Mouse (Mus musculus) liver, embryonic 14.5 days (tissue): ENCODE results near the gene Slc35b1. TPM values are rescaled to one million over a fixed set of nuclear protein-coding genes. Genes with fewer than 3 reads are reported as not detected.

ENCODE experiments used
- ATAC-seq: fragments of 200-750 bp; cut with Nextera tagmentation; 2 replicates; pipeline ENCODE4 v1.8.0; 2017; ENCODE audit warnings: moderate number of reproducible peaks, mild to moderate bottlenecking, moderate library complexity; ENCODE audit not compliant: insufficient read depth
- DNase-seq, 3 experiments: peaks; one replicate each; pipeline ENCODE4 v3.0.0-alpha.2; 2012 to 2013; ENCODE audit warnings: low read depth in 3 of 3, low spot score in 3 of 3
- H3K27ac ChIP-seq: fragments of 300-500 bp; sonication (generic); 2 replicates; pipeline ENCODE4 v1.5.1; 2014; ENCODE audit warnings: moderate library complexity, mild to moderate bottlenecking, control low read depth, inconsistent platforms
- H3K27me3 ChIP-seq: fragments of 300-500 bp; sonication (generic); 2 replicates; pipeline ENCODE4 v1.6.1; 2014; ENCODE audit warnings: mild to moderate bottlenecking, low read length, moderate library complexity; ENCODE audit not compliant: control insufficient read depth, insufficient read depth
- H3K36me3 ChIP-seq: fragments of 300-500 bp; sonication (generic); replicated peaks from 2 replicates; pipeline ENCODE4 v1.6.1; 2014; ENCODE audit warnings: low read depth; ENCODE audit not compliant: control insufficient read depth, insufficient read depth
- H3K4me1 ChIP-seq, 2 experiments: fragments of 200-500 bp in 1 of 2; fragments of 300-500 bp in 1 of 2; sonication (generic) in 1 of 2; replicated peaks; 2 replicates each; pipeline ENCODE4 v1.6.1; 2012 to 2014; ENCODE audit warnings: antibody characterized with exemption in 1 of 2, inconsistent platforms in 1 of 2, low read length in 1 of 2; ENCODE audit not compliant: control insufficient read depth in 2 of 2, insufficient read depth in 2 of 2
- H3K4me2 ChIP-seq: fragments of 300-500 bp; sonication (generic); 2 replicates; pipeline ENCODE4 v1.6.1; 2014; ENCODE audit warnings: low read depth, mild to moderate bottlenecking, control low read depth, moderate library complexity
- H3K4me3 ChIP-seq, 2 experiments: fragments of 200-500 bp in 1 of 2; fragments of 300-500 bp in 1 of 2; sonication (generic) in 1 of 2; 2 replicates each; pipeline ENCODE4 v1.5.1; 2012 to 2014; ENCODE audit warnings: low read depth in 2 of 2, low read length in 2 of 2, mild to moderate bottlenecking in 2 of 2, control low read depth in 1 of 2, inconsistent platforms in 1 of 2, moderate library complexity in 1 of 2; ENCODE audit not compliant: insufficient read depth in 1 of 2
- H3K9ac ChIP-seq: fragments of 300-500 bp; sonication (generic); replicated peaks from 2 replicates; pipeline ENCODE4 v1.6.1; 2014; ENCODE audit warnings: mild to moderate bottlenecking, control low read depth, moderate library complexity
- H3K9me3 ChIP-seq: fragments of 300-500 bp; sonication (generic); 2 replicates; pipeline ENCODE4 v1.6.1; 2016; ENCODE audit warnings: low read length, mixed read lengths; ENCODE audit not compliant: control insufficient read depth
- CTCF ChIP-seq: IDR thresholded peaks from 2 replicates; pipeline ENCODE4 v1.5.1; 2016; ENCODE audit warnings: antibody characterized with exemption, low read depth, control low read depth
- EP300 ChIP-seq: IDR thresholded peaks from 2 replicates; pipeline ENCODE4 v1.6.1; 2016; ENCODE audit warnings: antibody characterized with exemption, low read depth
- WGBS: fragments of 180-500 bp; shearing (Covaris S2); extraction: QIAGEN DNeasy Blood & Tissue Kit; methylation state at CpG from one replicate; pipeline ENCODE4 v1.1.7; 2014; ENCODE audit not compliant: insufficient replicate concordance; 5-methylcytosine and 5-hydroxymethylcytosine counted together
- polyA plus RNA-seq, 2 experiments: library from polyadenylated mRNA; depleted of rRNA in 1 of 2; stranded (reverse) in 1 of 2; unstranded in 1 of 2; fragments of >200 nt; fragmentation: Nextera tagmentation in 1 of 2; extraction: Ambion mirVana in 1 of 2; gene quantifications; 2 replicates each; pipeline versions ENCODE4 v1.2.1 to v1.2.3; 2012 to 2014

Slc35b1 gene
- 24.1 and 24.6 TPM in 2 replicates for polyA plus RNA-seq (2012; rRNA removed)
- polyA plus RNA-seq (2014; fragmentation: Nextera tagmentation; extraction: Ambion mirVana) = 37.4 and 44.9 TPM in 2 replicates

GRCm38 (mm10) chr11:95384319-95384972, at the start of gene Slc35b1:
TSS of gene Slc35b1 (plus strand) at chr11:95384692.
- peak within 1 kb of the TSS; percentile 82 to 97 for H3K4me3 ChIP-seq
- H3K4me2 ChIP-seq = peak within 1 kb of the TSS; percentile 87
- peaks cover 11 to 12% of the 10 kb centered on the region in 2 experiments for H3K4me1 ChIP-seq
- no peaks in the 10 kb centered on the region for H3K27me3 ChIP-seq
- under 1% methylated on average over 42 of the region's 42 CpGs for WGBS
- TF ChIP-seq EP300 = peak; percentile 79
- TF ChIP-seq CTCF = peak; percentile 91
- no peaks in the 10 kb centered on the region for H3K9me3 ChIP-seq
- ATAC-seq (peak; percentile 95), DNase-seq (peak; percentile 97 to 98 (median 97))
- peak within 1 kb of the TSS; percentile 53 for H3K27ac ChIP-seq
- H3K9ac ChIP-seq = peak within 1 kb of the TSS; percentile 82
- H3K36me3 ChIP-seq = peaks cover 33% of the 10 kb centered on the region

GRCm38 (mm10) chr11:95336568-95337128, 47.8 kb upstream of the Slc35b1 start, which contains the start of gene Fam117a:
TSS of gene Fam117a (plus strand) at chr11:95337018.
- WGBS = 1% methylated on average over 24 of the region's 27 CpGs
- Histone ChIP-seq H3K27ac (peak within 1 kb of the TSS; percentile 100), H3K9me3 (no peaks in the 10 kb centered on the region), H3K4me2 (peak within 1 kb of the TSS; percentile 98), H3K27me3 (no peaks in the 10 kb centered on the region), H3K4me1 (peaks cover 47 to 65% of the 10 kb centered on the region in 2 experiments), H3K9ac (peak within 1 kb of the TSS; percentile 99), H3K36me3 (peaks cover 16% of the 10 kb centered on the region), H3K4me3 (peak within 1 kb of the TSS; percentile 96 to 97)
- DNase-seq (peak; percentile 86 to 89 (median 88)), ATAC-seq (peak; percentile 78)
- no peak; the same call in 1 of the 2 replicates for TF ChIP-seq EP300
- 0 out of 2 replicates have a peak, but pooled peaks have one; percentile 4 for TF ChIP-seq CTCF

- no peaks in the 10 kb centered on the region for H3K9me3 ChIP-seq
- peak overlapping the region; percentile 99 for H3K9ac ChIP-seq
- H3K27ac ChIP-seq = peak overlapping the region; percentile 100
- peaks cover 23% of the 10 kb centered on the region for H3K36me3 ChIP-seq
- ATAC-seq = peak; percentile 12
- peak in 2 of 3 experiments; percentile 59 to 60 for DNase-seq
- under 1% methylated on average over 50 of the region's 50 CpGs for WGBS
- peaks cover 48 to 65% of the 10 kb centered on the region in 2 experiments for H3K4me1 ChIP-seq
- H3K27me3 ChIP-seq = no peaks in the 10 kb centered on the region
- H3K4me3 ChIP-seq = peak overlapping the region; percentile 96 to 97
- TF ChIP-seq CTCF (no peak), EP300 (no peak; the same call in 1 of the 2 replicates)
- peak overlapping the region; percentile 98 for H3K4me2 ChIP-seq
Observed at GRCm38 (mm10) chr11:95337129-95337813, 47.2 kb upstream of the Slc35b1 start.

- Histone ChIP-seq H3K36me3 (peaks cover 29% of the 10 kb centered on the region), H3K27me3 (no peaks in the 10 kb centered on the region), H3K9me3 (no peaks in the 10 kb centered on the region), H3K4me3 (peak overlapping the region; percentile 96 to 97), H3K4me2 (peak overlapping the region; percentile 98), H3K27ac (peak overlapping the region; percentile 100), H3K9ac (peak overlapping the region; percentile 99), H3K4me1 (peaks cover 50 to 66% of the 10 kb centered on the region in 2 experiments)
- no peak for DNase-seq
- ATAC-seq = no peak
- WGBS = 7% methylated on average over 9 of the region's 9 CpGs
- TF ChIP-seq EP300 (no peak), CTCF (no peak)
Observed at GRCm38 (mm10) chr11:95337846-95338342, 46.6 kb upstream of the Slc35b1 start.
